Mouse (Mus musculus) midbrain, embryonic 12.5 days (tissue): ENCODE measurements around the gene Slc22a1. TPM values are rescaled to one million over a fixed set of nuclear protein-coding genes. Genes with fewer than 3 reads are reported as not detected.

ENCODE experiments used
- ATAC-seq: fragments of 200-750 bp; cut with Nextera tagmentation; 2 replicates; pipeline ENCODE4 v1.8.0; 2017; ENCODE audit warnings: low read depth, moderate TSS enrichment, moderate library complexity; ENCODE audit not compliant: low FRiP score
- H3K27ac ChIP-seq: fragments of 300-500 bp; sonication (generic); replicated peaks from 2 replicates; pipeline ENCODE4 v1.5.1; 2016; ENCODE audit warnings: mild to moderate bottlenecking
- H3K27me3 ChIP-seq: fragments of 300-500 bp; sonication (generic); 2 replicates; pipeline ENCODE4 v1.6.1; 2016; ENCODE audit warnings: mild to moderate bottlenecking
- H3K36me3 ChIP-seq: fragments of 300-500 bp; sonication (generic); 2 replicates; pipeline ENCODE4 v1.6.1; 2016
- H3K4me1 ChIP-seq: fragments of 300-500 bp; sonication (generic); 2 replicates; pipeline ENCODE4 v1.6.1; 2016
- H3K4me2 ChIP-seq: fragments of 300-500 bp; sonication (generic); replicated peaks from 2 replicates; pipeline ENCODE4 v1.6.1; 2016; ENCODE audit warnings: mild to moderate bottlenecking, moderate library complexity
- H3K4me3 ChIP-seq: fragments of 300-500 bp; sonication (generic); 2 replicates; pipeline ENCODE4 v1.5.1; 2016; ENCODE audit warnings: mild to moderate bottlenecking
- H3K9ac ChIP-seq: fragments of 300-500 bp; sonication (generic); replicated peaks from 2 replicates; pipeline ENCODE4 v1.6.1; 2016; ENCODE audit warnings: mild to moderate bottlenecking, moderate library complexity
- H3K9me3 ChIP-seq: fragments of 300-500 bp; sonication (generic); 2 replicates; pipeline ENCODE4 v1.6.1; 2016; ENCODE audit warnings: mild to moderate bottlenecking
- WGBS: fragments of 180-500 bp; shearing (Covaris S2); methylation state at CpG from one replicate; pipeline ENCODE4 v1.1.7; 2016; 5-methylcytosine and 5-hydroxymethylcytosine counted together
- polyA plus RNA-seq: library from polyadenylated mRNA; unstranded; fragments of >200 nt; fragmentation: Nextera tagmentation; extraction: Ambion mirVana; gene quantifications from 2 replicates; pipeline ENCODE4 v1.2.1, GENCODE M21; 2016

The Slc22a1 gene
- polyA plus RNA-seq, result not detected in 2 replicates

DNA sequence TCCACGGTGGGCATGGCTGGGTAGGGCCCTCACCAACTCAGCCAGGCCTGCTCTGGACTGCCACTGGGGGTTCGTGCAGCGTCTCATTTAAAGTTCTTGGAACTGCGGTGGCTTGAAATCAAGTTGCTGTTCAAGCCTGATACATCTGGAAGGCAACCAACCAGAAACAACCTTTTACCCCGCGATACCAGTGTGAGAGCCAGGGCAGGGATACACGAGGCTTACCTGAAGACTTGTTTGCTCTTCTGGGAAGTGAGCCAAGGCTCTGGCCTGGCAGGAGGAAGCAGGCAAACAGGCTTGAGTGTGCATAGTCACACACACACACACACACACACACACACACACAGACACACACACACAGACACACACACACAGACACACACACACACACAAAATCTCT, at the start of gene Slc22a1:
Gene Slc22a1, minus strand, starts transcription at position 184 of the 400 bp plus-strand sequence.
- Histone ChIP-seq H3K36me3 (no peaks in the 10 kb centered on the region), H3K27ac (no peak within 1 kb of the TSS)

DNA sequence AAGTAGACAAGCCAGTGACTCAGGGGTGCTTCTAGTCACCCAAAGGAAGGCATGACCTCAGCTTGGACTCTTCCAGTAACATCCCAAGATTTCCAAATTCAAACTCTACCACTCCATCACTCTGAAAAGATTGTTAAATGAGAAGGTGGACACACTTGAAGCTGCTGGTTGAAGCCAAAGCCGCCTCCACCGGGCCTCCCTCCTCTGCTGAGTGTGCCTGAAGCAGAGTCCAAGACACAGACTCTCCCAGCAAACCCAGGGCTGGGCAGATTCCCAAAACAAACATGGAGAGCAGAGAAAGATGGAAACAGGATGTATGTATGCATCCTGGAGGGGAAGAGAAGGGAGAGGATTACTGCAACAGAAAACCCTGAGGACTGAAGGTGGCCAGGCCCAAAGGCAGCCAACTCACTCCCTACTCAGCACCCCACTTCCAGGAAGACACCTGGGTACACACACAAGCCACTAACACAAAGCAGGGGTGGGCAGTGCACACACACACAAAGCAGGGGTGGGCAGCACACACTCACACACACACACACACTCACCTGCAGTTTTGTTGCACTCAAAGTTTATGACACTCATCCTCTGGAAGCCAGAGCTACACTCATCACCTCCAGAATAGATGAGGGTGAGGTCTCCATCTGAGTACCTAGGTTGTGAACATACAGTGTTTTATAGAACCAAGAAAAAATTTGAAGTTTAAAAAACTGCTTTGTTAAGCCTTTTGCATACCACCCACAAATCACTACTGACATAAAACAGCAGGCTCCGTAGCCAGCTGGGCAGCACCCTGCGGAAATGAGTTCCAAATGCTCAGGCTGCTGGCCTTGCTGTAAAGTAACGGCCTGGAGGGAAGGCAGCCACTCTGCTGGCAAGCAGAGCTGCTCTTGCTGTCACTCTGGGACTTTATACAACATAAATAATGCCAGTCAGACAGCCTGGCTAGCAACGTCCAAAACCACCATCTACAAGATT, 49.4 kb upstream of the Slc22a1 start:
- ATAC-seq, result no peak
- no peaks in the 10 kb centered on the region for H3K27me3 ChIP-seq
- no peak overlapping the region for H3K4me3 ChIP-seq
- H3K4me2 ChIP-seq, result no peak overlapping the region
- no peaks in the 10 kb centered on the region for H3K4me1 ChIP-seq
- H3K9me3 ChIP-seq, result no peaks in the 10 kb centered on the region
- no peak overlapping the region for H3K9ac ChIP-seq
- 80% methylated on average over 6 of the region's 6 CpGs for WGBS
- H3K27ac ChIP-seq, result no peak overlapping the region
- peaks cover 34% of the 10 kb centered on the region for H3K36me3 ChIP-seq

More for the DNA sequence above, at the start of gene Slc22a1:
- no peaks in the 10 kb centered on the region for H3K27me3 ChIP-seq
- no peak within 1 kb of the TSS for H3K9ac ChIP-seq
- H3K4me3 ChIP-seq, result no peak within 1 kb of the TSS
- no peaks in the 10 kb centered on the region for H3K9me3 ChIP-seq
- no peaks in the 10 kb centered on the region for H3K4me1 ChIP-seq
- H3K4me2 ChIP-seq, result no peak within 1 kb of the TSS
- no peak for ATAC-seq
- 94% methylated on average over 7 of the region's 7 CpGs for WGBS

GRCm38 (mm10) chr17:12723986-12724766, 48.5 kb upstream of the Slc22a1 start:
- H3K27ac ChIP-seq, result no peak overlapping the region
- 93% methylated on average over 5 of the region's 5 CpGs for WGBS
- H3K27me3 ChIP-seq, result no peaks in the 10 kb centered on the region
- peaks cover 36% of the 10 kb centered on the region for H3K36me3 ChIP-seq
- no peak overlapping the region for H3K9ac ChIP-seq
- H3K4me1 ChIP-seq, result no peaks in the 10 kb centered on the region
- H3K9me3 ChIP-seq, result no peaks in the 10 kb centered on the region
- H3K4me2 ChIP-seq, result no peak overlapping the region
- no peak overlapping the region for H3K4me3 ChIP-seq
- no peak for ATAC-seq

DNA sequence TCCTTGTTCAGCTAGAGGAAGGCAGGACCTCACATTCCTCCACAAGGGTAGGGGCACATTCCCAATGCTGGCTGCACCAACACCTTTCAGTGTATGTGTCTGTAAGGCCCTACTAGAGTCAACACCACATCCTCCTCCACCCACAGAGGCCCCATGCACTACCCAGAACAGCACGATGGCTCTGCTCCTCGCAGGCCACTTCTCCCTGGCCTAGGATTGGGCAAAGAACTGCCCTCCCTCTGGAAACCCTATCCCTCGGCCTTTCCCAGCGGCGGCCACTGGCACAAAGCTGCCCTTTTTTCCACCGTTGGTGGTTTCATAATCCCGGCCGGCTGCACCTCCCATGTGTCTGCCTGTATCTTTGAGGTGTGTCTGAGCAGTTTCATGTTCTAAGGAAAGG, 47.0 kb upstream of the Slc22a1 start:
- Histone ChIP-seq H3K27me3 (no peaks in the 10 kb centered on the region), H3K4me2 (no peak overlapping the region), H3K9me3 (no peaks in the 10 kb centered on the region), H3K27ac (no peak overlapping the region), H3K36me3 (peaks cover 48% of the 10 kb centered on the region), H3K9ac (no peak overlapping the region), H3K4me1 (no peaks in the 10 kb centered on the region), H3K4me3 (no peak overlapping the region)
- ATAC-seq, result no peak
- WGBS, result 54% methylated on average over 8 of the region's 8 CpGs

GRCm38 (mm10) chr17:12721118-12721886, 45.7 kb upstream of the Slc22a1 start:
- H3K4me2 ChIP-seq, result no peak overlapping the region
- H3K36me3 ChIP-seq, result peaks cover 59% of the 10 kb centered on the region
- no peaks in the 10 kb centered on the region for H3K4me1 ChIP-seq
- no peak for ATAC-seq
- H3K4me3 ChIP-seq, result no peak overlapping the region
- H3K27ac ChIP-seq, result no peak overlapping the region
- no peaks in the 10 kb centered on the region for H3K9me3 ChIP-seq
- H3K27me3 ChIP-seq, result no peaks in the 10 kb centered on the region
- WGBS, result 91% methylated on average over 5 of the region's 5 CpGs
- no peak overlapping the region for H3K9ac ChIP-seq

- Histone ChIP-seq H3K27ac (no peak overlapping the region), H3K9me3 (no peaks in the 10 kb centered on the region), H3K36me3 (peaks cover 86% of the 10 kb centered on the region), H3K27me3 (no peaks in the 10 kb centered on the region), H3K4me1 (no peaks in the 10 kb centered on the region), H3K4me2 (no peak overlapping the region), H3K9ac (no peak overlapping the region), H3K4me3 (no peak overlapping the region)
- ATAC-seq, result no peak
- WGBS, result 85% methylated on average over 7 of the region's 7 CpGs
Observed at GRCm38 (mm10) chr17:12718251-12718650, 42.6 kb upstream of the Slc22a1 start.

DNA sequence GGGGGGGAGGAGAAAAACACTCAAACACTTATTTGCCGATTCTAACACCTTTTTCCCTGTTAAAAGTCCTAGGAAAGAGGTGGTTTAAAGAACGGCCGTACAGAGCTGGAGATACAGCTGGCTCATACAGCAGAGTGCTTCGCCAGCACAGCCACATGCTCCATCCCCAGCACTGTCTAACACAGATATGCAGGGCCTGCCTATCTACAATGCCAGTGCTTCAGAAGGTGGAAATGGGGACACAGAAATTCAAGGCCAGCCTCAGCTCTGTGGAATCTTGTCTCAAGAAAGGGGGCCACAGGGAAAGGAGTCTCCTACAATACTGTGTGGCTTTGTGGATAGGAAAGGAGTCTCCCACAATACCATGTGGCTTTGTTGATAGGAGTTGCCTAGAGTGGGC, 41.8 kb upstream of the Slc22a1 start:
- Histone ChIP-seq H3K36me3 (peaks cover 86% of the 10 kb centered on the region), H3K4me2 (no peak overlapping the region), H3K9me3 (no peaks in the 10 kb centered on the region), H3K27ac (no peak overlapping the region), H3K4me1 (no peaks in the 10 kb centered on the region), H3K9ac (no peak overlapping the region), H3K27me3 (no peaks in the 10 kb centered on the region), H3K4me3 (no peak overlapping the region)
- 90% methylated on average over 4 of the region's 4 CpGs for WGBS
- ATAC-seq, result no peak

GRCm38 (mm10) chr17:12715032-12715431, 39.4 kb upstream of the Slc22a1 start:
- peaks cover 82% of the 10 kb centered on the region for H3K36me3 ChIP-seq
- WGBS, result 94% methylated on average over 1 of the region's 1 CpGs

DNA sequence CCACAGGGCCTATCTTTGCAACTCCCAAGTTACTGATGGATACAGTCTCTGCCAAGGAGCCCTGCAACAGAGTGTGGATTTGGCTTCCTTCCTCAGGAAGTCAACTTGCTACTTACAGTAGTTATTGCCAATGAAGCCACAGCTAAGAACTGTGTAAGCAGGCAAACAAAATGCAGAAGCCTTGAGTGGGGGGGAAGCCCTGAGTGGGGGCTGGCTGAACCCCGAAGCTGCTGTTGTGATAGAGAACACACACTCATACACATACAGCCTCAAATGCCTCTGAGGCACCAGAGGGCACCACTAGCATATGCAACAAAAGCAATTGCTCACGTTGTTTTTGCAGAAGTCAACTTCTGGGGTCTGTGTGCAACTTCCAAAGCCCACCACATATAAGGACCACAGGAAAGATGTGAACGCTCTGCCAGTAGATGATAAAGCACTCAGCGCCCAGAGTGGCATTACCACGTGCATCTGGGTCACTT, 38.5 kb upstream of the Slc22a1 start:
- Histone ChIP-seq H3K4me3 (no peak overlapping the region), H3K4me1 (no peaks in the 10 kb centered on the region), H3K27ac (no peak overlapping the region), H3K9ac (no peak overlapping the region), H3K9me3 (no peaks in the 10 kb centered on the region), H3K27me3 (no peaks in the 10 kb centered on the region), H3K4me2 (no peak overlapping the region), H3K36me3 (peaks cover 84% of the 10 kb centered on the region)
- no peak for ATAC-seq
- WGBS, result 88% methylated on average over 5 of the region's 5 CpGs

More at GRCm38 (mm10) chr17:12715032-12715431, 39.4 kb upstream of the Slc22a1 start:
- no peak for ATAC-seq
- H3K9me3 ChIP-seq, result no peaks in the 10 kb centered on the region
- no peak overlapping the region for H3K4me2 ChIP-seq
- H3K9ac ChIP-seq, result no peak overlapping the region
- no peaks in the 10 kb centered on the region for H3K4me1 ChIP-seq
- no peak overlapping the region for H3K27ac ChIP-seq
- H3K27me3 ChIP-seq, result no peaks in the 10 kb centered on the region
- H3K4me3 ChIP-seq, result no peak overlapping the region

DNA sequence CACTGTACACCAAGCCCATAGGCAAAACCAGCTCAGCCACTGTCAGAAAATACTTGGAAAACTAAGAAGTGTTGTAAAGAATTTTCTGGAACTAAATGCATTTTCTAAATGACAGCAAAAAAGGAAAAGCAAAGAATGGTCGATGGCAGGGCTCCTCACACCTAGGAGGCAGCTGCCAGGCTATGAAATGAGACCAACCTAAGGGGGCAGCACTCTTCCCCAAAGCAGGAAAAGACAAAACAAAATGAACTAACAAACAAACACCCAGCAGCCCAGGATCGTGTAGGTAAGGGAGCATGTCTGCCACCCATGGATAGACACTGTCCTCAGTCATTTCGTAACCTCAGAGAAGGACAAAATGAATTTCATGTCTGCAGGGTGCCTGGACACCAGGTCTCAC, 37.4 kb upstream of the Slc22a1 start:
- H3K27me3 ChIP-seq, result no peaks in the 10 kb centered on the region
- no peak overlapping the region for H3K9ac ChIP-seq
- H3K4me3 ChIP-seq, result no peak overlapping the region
- 88% methylated on average over 3 of the region's 3 CpGs for WGBS
- ATAC-seq, result no peak
- H3K9me3 ChIP-seq, result no peaks in the 10 kb centered on the region
- H3K4me1 ChIP-seq, result no peaks in the 10 kb centered on the region
- no peak overlapping the region for H3K27ac ChIP-seq
- peaks cover 85% of the 10 kb centered on the region for H3K36me3 ChIP-seq
- no peak overlapping the region for H3K4me2 ChIP-seq

- no peak overlapping the region for H3K27ac ChIP-seq
- no peak for ATAC-seq
- no peak overlapping the region for H3K4me3 ChIP-seq
- peaks cover 82% of the 10 kb centered on the region for H3K36me3 ChIP-seq
- no peaks in the 10 kb centered on the region for H3K4me1 ChIP-seq
- H3K9me3 ChIP-seq, result no peaks in the 10 kb centered on the region
- H3K4me2 ChIP-seq, result no peak overlapping the region
- no peak overlapping the region for H3K9ac ChIP-seq
- H3K27me3 ChIP-seq, result no peaks in the 10 kb centered on the region
Observed at GRCm38 (mm10) chr17:12712191-12712590, 36.6 kb upstream of the Slc22a1 start.
